Mouse (Mus musculus): ENCODE results near the gene Arrb1.

The Arrb1 gene

GRCm38 (mm10) chr7:99579491-99580190 is 44.4 kb downstream of the Arrb1 start:
- no peak for DNase-seq (ENCODE audit: extremely low read depth, low read depth, low spot score)

DNA sequence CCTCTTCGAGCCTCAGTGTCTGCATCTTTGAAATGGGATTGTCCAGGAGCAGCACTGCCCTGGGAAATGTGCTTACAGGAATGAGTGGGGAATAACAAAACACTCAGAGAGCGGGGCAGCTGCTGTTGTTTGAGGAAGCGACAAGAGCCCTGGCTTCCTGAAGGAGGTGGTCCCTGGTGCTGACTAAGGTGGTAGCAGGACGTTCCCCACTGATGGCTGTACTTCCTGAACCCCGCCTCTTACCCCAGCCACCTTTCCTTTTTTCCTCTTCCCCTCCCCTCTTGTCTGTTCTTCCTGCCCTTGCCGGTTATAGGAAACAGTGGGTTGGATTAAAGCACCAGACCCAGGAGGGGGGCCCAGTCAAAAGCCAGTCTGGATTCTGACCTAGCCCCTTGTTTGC is 45.0 kb downstream of the Arrb1 start:
- no peak for DNase-seq (ENCODE audit: extremely low read depth, low read depth, low spot score)

DNA sequence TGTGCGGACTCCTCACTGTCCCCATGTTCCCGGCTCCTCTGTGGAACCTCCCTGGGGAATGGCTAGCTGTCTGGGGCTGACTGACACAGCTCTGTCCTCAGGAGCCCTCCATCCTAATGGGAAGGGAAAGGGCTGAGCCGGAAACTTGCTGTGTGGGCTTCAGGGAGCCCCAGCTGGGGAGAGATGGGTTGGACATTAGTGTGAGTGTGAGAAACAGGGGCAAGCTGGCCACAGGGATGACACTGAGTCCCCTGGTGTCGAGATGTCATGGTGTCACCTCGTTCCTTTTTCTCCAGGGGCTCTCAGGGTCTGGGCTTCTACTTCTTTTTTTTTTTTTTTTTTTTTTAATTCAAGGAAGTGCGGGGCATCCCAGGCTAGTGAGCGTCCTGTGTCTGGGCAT is 47.0 kb downstream of the Arrb1 start:
- DNase-seq (ENCODE audit: extremely low read depth, low read depth, low spot score): no peak

DNA sequence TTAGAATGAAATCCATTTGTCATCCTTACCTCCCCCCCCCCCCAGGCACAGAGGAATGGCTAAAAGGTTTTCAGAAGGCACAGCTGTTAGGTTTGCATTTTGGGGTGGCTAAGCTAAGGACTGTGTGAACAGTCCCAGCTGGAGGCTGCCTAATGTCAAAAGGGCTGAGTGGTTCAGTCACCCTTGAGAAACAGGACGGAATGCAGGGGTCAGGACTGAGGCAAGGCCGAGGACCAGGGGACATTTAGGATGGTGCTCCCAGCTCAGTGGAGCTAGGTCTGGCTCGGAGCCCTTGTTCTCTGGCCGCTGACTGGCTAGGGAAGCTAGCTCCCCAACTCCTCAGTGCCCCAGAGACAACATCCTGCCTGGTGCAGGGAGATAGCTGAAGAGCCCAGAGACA is 47.6 kb downstream of the Arrb1 start:
- no peak for DNase-seq (ENCODE audit: extremely low read depth, low read depth, low spot score)

DNA sequence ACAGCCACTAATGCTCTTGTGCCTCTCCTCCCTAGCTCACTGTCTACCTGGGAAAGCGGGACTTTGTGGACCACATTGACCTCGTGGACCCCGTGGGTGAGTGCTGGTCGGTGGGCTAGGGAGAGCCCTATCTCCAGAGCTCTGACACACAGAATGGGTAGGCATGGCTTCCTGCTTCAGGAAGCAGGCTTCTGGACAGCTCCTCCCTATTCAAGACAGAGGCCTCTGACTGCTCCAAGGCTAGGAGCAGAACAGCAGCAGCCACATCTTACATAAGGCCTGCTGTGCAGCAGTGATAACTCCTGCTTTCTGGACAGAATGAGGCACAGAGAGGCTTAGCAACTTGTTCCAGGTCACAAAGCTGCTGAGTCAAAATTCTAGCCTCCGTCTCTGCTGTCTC is 48.4 kb downstream of the Arrb1 start:
- DNase-seq (ENCODE audit: extremely low read depth, low read depth, low spot score): no peak

- DNase-seq (ENCODE audit: extremely low read depth, low read depth, low spot score): no peak
Measured at GRCm38 (mm10) chr7:99585976-99586375, 50.7 kb downstream of the Arrb1 start.

- no peak for DNase-seq (ENCODE audit: extremely low read depth, low read depth, low spot score)
Measured at GRCm38 (mm10) chr7:99590064-99590463, 54.8 kb downstream of the Arrb1 start.

GRCm38 (mm10) chr7:99590646-99591045 is 55.4 kb downstream of the Arrb1 start:
- DNase-seq (ENCODE audit: extremely low read depth, low read depth, low spot score): no peak

DNA sequence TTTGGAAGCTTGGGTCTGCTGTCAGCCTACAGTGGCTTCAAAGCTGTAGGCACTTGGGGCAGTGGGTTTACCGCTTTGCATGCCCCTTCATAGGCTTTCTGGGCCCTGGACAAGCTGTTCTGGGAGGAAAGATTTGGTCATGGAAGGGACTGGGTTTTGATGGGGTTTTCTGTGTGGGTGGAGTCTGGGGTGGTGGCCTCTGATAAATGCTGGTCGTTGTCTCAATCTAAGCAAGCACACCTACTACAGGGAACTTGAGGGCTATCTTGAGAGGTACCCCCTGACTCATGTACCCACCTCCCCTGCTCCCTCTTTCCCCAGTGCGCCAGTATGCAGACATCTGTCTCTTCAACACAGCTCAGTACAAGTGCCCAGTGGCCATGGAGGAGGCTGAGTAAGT is 57.4 kb downstream of the Arrb1 start:
- DNase-seq (ENCODE audit: extremely low read depth, low read depth, low spot score): no peak

GRCm38 (mm10) chr7:99593868-99594803 is 58.9 kb downstream of the Arrb1 start:
- no peak for DNase-seq (ENCODE audit: extremely low read depth, low read depth, low spot score)

- DNase-seq (ENCODE audit: extremely low read depth, low read depth, low spot score): no peak
Measured at GRCm38 (mm10) chr7:99598722-99599121, 63.5 kb downstream of the Arrb1 start.

- no peak for DNase-seq (ENCODE audit: extremely low read depth, low read depth, low spot score)
Measured at GRCm38 (mm10) chr7:99603875-99604662, 68.8 kb downstream of the Arrb1 start.

DNA sequence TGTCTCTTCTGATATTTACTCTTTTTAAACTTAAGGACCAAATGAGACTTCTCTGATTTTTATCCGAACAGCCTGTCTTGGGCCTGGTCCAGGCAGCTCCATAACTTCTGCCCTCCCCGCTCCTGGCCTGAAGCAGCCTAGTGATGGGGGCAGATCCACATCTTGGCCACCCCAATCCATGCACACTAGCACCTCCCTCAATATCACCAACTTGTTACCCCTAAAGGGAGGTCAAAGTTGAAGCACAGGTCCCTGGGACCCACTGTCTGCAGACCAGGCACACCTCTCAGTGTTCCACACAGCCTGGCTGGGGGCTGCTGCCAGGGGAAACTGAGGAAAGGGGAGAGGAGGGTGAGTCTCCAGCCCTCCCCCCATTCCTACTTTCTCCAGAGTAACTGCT is 69.8 kb downstream of the Arrb1 start:
- no peak for DNase-seq (ENCODE audit: extremely low read depth, low read depth, low spot score)

GRCm38 (mm10) chr7:99606303-99606702 is 71.0 kb downstream of the Arrb1 start:
- no peak for DNase-seq (ENCODE audit: extremely low read depth, low read depth, low spot score)

GRCm38 (mm10) chr7:99606766-99607165 is 71.5 kb downstream of the Arrb1 start:
- no peak for DNase-seq (ENCODE audit: extremely low read depth, low read depth, low spot score)

- DNase-seq (ENCODE audit: extremely low read depth, low read depth, low spot score): no peak
Measured at GRCm38 (mm10) chr7:99607632-99608031, 72.4 kb downstream of the Arrb1 start.

DNA sequence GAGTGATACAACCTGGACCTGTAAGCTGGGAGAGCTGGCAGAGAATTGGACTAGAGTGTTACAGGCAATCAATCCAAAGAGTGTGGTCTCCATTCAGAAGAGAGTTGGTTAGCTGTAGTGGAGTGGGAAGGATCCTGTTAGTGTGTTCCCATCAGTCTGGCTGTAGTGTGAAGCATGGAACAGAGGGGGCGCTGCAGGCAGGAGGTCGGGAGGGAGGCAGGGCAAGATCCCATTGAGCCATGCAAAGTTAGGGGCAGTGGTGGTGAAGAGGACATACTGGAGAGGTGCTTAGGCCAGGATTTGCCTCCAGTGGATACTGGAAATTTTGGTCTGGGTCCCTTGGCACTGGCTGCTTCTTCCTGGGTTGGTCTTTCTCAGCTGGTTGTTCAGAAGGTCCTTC is 83.0 kb downstream of the Arrb1 start:
- DNase-seq (ENCODE audit: extremely low read depth, low read depth, low spot score): no peak

GRCm38 (mm10) chr7:99618860-99619259 is 83.6 kb downstream of the Arrb1 start:
- DNase-seq (ENCODE audit: extremely low read depth, low read depth, low spot score): no peak

DNA sequence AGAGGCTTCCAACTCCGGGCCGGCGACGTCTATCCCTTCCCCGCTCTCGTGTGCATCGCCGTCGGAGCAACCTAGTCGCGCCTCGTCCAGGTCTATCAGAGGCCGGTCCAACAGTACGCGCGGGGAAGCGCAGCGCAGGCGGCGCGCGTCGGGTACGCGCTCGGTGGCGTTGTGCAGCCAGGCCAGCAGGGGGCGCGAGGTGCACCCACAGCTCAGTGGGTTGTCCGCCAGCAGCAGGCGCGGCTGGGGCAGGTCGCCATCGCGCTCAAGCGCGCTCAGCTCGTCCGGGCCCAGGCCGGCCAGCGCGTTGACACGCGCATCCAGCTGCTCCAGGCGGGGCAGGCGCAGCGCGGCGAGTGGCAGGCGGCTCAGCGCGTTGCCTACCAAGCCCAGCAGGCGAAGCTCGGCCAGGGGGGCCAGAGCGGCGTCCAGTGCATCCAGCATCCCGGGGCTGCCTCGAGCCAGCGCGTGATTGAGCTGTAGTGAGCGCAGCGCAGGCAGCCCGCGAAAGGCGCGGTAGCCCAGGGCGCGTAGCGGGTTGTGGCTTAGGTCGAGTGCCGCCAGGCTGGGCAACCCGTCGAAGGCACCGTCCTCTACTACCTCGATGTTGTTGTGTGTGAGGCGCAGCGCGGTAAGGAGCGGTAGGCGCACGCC is 90.6 kb downstream of the Arrb1 start:
- no peak for DNase-seq (ENCODE audit: extremely low read depth, low read depth, low spot score)

DNA sequence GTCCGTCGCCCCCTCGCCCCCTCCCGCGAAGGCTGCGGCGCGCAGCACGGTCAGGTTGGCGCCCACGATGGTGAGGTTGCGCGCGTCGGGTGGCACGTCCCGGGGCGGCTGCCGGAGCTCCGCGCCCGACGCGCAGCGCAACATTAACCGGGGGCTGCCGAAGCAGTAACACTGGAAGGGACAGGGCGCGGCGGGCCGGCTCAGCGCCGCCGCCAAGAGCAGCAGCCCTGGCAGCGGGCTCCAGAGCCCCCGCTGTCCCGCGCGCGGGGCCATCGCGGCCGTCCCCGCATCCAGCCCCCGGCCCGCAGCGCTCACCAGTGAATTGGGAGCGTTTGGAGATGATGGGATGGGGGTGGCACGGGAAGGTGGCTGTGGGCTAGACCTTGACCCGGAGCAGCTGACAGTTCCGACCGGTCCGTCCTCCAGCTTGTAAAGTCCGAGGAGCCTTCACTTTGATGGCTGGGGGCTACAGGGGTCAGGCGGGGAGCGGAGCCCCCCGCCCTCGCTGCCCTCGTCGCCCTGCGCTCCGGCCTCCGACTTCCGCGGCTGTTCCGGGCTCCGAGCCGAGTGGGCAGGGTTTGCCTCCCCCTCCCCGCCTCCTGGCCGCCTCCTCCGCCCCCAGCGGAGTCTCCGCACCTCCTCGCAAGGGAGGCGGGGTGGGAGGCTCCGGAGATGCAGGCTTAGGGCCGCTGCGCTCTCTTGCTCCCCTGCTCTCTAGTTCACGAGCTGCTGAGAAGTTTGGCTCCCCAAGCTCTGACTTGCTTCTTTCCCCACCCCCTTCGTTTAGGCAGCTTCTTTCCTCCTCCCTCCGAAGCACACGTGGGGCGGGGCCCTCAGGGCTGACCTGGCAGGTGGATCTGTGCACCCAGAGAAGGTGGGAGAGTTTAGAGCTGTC is 91.4 kb downstream of the Arrb1 start, which contains the start of gene Tpbgl:
TSS of gene Tpbgl (minus strand) at position 728 of the 895 bp plus-strand sequence.
- no peak for DNase-seq (ENCODE audit: extremely low read depth, low read depth, low spot score)

Data from fat pad, adult 2 months (tissue).